Mouse (Mus musculus): Measurements from ENCODE around the gene Rhebl1. TPM values are rescaled to one million over a fixed set of nuclear protein-coding genes. Genes with fewer than 3 reads are reported as not detected.

The Rhebl1 gene
- polyA plus RNA-seq, 1 experiment, result 19.2 TPM

DNA sequence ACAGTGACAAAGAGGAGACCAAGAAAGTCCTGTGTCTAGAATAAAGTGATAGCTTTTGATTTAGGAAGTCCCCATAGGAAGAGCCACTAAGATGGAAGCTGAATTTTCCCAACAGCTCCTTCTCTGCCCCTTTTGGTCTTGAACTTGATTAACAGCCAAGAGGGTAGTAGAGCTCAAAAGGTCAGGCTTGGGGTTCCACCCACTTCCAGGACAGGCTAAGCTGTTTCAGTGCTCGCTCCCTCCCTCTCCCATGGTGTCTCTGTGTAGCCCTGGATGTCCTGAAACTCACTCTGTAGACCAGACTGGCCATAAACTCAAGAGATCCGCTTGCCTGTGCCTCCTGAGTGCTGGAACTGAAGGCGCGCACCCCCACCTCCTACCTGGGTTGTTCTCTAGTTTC, 21.7 kb upstream of the Rhebl1 start:
- no peak for DNase-seq (ENCODE audit: extremely low spot score in 1 of 2, low spot score in 1 of 2)

DNA sequence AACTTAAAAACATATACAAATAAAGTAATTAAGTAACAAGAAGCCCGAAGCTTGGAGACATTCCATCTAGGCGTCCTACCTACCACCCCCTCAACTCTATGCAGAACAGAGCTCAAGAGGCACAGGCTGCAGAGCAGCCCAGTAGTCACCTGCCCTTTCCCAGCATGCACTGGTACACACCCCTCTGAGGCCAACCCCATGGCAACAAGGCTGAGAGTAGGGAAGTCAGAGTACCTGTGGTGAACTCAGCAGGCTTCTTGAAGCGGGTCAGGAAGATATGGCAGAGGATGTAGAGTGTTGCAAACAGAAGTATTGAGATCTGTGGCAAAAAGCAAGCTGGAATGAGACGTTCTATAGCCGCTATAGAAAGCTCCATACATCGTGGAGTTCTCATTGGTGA, 20.6 kb upstream of the Rhebl1 start:
- DNase-seq (ENCODE audit: extremely low spot score in 1 of 2, low spot score in 1 of 2), result no peak

DNA sequence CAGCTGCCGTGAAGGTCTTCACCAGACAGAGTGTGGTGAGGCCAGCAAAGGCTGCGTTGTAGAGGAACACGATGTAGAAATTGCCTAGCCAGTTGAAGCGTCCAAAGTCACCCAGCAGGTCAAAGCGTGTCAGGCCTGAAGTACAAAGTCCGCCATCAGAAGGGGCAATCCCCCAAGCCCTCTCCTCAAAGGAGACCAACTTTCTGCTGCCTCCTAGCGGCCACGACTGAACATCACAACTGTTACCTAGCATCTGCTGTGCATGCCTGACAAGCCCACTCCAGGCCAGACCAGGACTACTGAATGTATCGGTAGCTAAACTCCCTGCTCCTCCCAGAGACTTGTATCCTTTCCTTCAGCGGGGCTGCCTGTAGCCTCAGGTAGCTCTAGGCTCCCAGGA, 10.4 kb upstream of the Rhebl1 start:
- DNase-seq (ENCODE audit: extremely low spot score in 1 of 2, low spot score in 1 of 2), result peak in 1 of 2 experiments; percentile 35

DNA sequence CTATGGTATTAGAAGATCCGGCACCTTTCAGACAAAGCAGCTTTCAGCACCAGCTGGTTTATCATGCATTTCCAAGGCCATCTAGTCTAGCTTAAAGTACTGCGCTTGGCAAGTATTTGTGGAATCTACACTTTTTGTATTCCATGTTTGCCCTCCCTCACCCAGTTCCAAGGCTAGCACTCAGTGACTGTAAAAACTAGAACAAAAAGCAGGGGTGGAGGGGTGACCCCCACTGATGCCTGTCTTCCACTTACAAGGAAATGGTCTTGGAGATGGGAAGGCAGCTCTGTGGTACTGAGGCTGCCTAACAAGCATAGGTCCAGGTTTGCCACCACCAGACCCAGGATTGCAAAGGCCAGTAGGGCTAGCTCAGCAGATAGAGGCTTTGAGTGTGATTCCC, 8.3 kb upstream of the Rhebl1 start:
- DNase-seq (ENCODE audit: extremely low spot score in 1 of 2, low spot score in 1 of 2), result no peak

DNA sequence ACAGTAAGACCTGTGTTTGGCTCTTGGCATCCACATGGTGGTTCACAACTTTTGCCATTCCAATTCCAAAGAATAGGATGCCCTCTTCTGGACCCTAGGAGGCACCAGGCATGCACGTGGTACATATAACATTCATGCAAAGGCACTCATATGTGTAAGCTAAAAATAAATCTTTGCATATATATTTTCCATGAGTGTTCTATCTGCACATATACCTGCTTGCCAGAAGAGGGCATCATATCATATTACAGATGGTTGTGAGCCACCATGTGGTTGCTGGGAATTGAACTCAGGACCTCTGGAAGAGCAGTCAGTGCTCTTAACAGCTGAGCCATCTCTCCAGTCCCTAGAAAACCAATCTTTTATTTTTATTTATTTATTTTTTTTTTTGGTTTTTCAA, 7.2 kb upstream of the Rhebl1 start:
- DNase-seq (ENCODE audit: extremely low spot score in 1 of 2, low spot score in 1 of 2), result no peak

DNA sequence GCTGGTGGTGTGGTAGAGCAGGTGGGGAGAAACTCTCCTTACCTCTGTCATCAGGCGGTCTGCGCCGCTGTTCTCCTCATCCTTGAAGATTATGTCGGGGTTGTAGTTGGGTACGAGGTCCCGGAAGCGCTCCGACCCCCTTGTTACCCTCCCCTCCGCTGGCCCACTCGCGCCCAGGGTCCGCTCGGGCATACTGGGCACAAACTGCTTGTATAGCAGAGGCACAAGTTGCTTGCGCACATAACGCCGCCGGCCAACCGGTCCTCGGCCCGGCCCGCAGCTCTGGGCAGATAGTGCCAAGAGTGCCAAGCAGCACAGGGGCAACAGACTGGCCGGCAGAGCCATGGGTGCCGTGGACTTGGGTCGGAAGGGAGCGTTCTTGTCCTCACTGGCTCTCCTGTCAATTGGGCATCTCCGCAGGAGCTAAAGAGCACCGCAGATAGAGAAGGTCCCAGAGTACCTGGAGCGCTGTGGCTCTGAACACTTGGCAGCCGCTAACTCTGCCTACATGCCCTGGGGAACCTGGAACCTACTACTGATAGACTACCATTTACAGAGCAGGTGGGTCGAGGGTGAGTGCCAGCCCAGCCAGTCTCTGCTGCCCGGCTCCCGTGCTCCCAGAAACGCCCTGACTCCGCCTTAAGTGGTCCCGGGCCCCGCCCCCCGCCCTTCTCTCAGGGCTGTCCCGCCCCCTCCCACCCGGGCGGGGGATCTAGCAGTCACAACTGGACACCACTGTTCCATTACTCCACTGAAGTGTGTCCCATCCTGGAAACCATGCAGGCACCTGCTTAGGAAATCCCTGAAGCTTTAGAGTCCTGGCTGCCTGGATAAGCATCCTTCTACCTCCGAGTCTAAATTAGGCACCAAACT, 3.8 kb upstream of the Rhebl1 start, which contains the start of gene Dhh:
TSS of gene Dhh (minus strand) at position 613 of the 873 bp plus-strand sequence.
- no peak for DNase-seq (ENCODE audit: extremely low spot score in 1 of 2, low spot score in 1 of 2)

DNA sequence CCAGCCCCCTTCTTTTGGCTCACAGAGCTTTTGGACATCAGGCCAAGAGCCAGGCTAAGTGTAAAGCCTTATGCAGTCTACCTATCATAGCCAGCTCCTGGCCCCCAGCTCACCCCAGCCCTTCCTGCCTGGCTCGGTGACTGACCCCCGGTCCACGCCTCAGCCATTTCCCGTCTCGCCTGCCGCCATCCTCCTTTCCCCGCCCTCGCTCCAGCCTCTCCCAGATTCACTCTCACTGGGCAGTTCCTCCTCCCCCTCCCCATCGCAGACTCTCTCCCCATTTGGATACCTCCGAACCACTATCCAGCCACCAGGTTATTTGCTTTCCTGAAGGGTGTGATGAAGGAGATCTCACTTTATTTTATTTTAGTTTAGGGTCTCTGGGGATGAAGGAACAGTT, 3.2 kb upstream of the Rhebl1 start:
- DNase-seq (ENCODE audit: extremely low spot score in 1 of 2, low spot score in 1 of 2), result no peak

DNA sequence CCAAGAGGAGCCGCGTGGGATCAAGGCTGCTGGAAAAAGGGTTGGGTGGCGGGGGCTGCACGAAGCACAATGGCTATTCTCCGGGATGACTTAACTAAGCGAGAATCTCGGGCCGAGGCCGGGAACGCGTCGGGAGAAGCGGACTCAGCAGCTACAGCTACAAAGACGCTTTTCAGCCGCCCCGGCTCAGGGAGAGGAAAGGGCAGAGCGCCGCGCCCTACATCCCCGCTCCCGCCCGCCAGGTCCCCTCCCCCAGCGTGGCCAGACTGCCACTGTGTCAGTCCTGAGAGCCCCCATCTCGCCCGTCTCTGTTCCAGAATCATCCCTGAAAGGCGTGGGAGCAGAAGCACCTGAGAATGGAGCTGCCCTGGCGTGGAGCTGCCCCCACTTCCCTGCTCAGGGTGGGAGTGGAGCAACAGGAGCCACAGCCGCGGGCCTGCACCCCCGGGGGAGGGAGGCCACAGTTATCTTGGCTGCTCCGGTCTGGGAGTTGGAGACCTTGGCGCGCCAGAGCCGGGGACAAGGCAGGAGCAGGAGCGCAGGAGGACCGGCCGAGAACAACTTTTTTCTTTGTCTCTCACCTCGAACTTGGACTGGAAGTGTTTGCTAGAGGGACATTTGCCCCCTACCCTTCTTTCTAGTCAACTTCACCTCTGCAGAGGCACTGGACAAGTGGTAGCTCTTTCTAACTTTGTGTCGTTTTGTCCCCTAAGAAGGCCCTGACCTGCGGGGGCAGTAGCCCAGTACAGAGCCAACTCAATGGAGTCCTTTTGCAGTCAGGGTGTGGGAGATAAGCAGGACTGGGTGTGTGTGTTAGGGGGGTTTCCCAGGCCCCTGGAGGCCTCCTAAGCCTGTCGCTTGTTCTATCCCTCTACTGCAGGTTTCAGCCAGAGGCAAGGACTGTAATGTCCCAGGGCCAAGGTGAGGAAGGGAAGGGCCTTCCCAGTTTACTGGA, 1.6 kb upstream of the Rhebl1 start:
- DNase-seq (ENCODE audit: extremely low spot score in 1 of 2, low spot score in 1 of 2), result no peak

DNA sequence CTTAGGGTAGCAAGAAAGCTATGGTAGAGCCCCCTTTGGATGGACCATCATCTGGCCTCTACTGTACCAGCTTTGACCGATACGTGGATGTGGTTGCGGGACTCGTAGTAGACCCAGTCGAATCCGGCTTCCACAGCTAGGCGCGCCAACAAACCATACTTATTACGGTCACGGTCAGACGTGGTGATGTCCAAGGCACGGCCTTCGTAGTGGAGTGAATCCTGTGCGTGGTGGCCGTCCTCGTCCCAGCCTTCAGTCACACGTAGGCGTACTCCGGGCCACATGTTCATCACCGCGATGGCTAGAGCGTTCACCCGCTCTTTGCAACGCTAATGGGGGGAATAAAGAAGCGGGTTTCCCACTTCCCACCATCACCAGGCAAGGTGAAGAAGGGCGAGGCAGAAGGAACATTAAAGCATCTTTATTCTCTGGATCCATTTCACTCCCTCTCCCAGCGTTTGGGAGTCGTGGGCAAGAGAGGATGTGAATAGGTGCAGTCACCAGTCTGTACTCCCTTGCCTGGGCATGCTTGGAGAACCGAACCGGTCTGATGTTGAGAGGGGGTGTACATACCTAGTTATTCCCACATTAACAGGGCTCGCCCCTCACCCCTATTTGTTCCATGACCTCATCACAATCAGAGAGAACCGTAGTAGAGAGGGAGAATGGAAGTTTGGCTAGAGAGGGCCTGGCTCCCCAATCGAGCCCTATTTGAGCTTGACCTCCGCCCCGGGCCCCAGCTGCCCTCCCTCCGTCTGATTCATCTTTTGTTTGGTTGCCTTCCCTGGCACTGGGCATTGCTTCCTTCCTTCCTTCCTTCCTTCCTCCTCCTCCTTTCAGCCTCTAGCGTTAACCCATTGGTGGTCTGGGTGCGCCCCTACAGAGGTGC, 650 bp upstream of the Rhebl1 start:
- DNase-seq (ENCODE audit: extremely low spot score in 1 of 2, low spot score in 1 of 2), result no peak

DNA sequence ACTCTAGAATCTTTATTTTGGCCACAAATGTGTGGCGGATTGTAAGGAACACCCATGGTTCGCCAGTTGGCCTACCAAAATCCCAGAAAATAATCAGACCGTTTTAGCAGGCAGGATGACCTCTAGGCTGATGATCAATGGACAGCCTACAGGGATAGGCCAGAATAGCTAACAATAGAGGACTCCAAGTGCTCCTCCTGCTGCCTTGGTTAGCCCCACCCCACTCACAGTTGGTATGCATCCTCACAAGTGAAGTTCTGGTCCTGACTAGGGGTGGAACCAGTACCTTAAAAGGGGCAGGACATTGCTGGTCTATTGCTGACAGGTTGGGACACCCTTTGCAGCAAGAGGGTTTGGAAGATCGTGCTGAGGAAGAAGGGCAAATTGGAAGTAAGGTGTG, 1.3 kb downstream of the Rhebl1 start:
- no peak for DNase-seq (ENCODE audit: extremely low spot score in 1 of 2, low spot score in 1 of 2)

DNA sequence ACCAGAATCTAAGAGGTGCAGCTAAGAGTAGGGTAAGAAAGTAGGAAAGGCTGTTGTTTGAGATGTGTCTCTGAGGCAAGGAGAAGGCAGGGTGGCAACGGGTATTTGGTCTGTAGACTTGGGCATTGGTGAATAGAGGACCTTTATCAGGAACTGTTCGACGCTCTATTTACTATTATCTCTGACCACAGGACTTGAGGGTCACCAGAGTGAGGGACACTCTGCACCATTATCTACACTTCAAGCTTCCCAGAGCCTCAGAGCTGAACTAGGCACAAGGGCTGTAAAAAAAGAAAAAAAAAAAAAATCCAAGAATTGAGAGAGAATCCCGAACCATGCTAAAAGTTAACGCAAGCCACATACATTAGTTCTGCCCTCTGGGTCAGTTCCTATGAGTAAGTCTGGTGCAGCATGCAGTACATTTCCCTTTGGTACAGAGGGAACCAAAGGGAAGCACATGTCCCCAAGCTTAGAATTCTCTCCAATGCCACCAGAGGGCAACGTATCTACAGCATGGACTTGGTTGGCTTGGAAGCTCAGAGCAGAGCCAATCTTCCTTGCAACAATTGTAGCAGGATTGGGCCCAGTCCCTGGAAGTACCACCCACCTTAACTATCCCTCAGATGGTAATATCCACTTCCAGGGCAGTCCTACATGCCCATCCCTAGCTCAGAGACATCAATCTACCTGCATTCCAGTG, 2.3 kb downstream of the Rhebl1 start:
- peak; percentile 64 to 82 for DNase-seq (ENCODE audit: extremely low spot score in 1 of 2, low spot score in 1 of 2)

DNA sequence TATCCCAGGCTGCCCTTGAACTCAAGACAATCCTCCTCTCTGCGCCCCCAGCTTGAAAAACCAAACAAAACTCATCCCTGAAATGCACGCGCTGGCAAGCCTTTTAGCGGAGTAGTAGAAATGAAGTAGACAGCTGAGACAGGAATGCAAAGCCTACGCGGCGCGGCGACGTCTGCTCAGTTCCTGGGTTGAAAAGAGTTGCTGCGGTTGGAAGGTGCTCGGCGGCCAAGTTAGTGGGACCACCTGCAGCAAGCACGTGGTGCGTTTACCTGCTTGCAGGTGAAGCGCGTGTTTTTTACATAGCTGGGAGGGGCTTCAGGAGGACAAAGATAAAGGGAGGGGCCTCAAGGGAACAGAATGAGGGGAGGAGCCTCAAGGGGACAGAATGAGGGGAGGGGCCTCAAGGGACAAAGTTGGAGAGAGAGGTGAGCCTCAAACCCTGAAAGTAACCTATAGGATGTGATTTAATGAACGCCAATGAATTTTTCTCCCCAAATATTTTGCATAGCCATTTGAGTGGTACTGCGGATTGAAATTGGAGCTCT, 3.1 kb downstream of the Rhebl1 start:
- DNase-seq (ENCODE audit: extremely low spot score in 1 of 2, low spot score in 1 of 2), result no peak

DNA sequence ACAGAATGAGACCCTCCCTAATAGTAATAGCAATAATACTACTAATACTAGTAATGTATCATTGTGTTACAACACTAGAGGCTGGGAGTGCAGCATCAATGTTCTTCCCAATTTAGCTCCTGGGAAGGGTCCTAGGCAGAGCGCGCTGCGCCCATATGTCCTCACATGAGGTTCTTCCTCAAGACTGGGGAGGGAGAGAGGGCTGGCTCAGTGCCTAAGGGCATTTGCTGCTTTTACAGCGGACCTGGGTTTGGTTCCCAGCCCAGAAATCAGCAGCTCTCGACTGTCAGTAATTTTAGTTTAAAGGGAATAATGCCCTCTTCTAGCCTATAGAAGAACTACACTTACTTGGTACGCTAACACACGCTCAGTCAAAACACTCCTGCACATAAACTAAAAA, 6.8 kb downstream of the Rhebl1 start:
- DNase-seq (ENCODE audit: extremely low spot score in 1 of 2, low spot score in 1 of 2), result no peak

DNA sequence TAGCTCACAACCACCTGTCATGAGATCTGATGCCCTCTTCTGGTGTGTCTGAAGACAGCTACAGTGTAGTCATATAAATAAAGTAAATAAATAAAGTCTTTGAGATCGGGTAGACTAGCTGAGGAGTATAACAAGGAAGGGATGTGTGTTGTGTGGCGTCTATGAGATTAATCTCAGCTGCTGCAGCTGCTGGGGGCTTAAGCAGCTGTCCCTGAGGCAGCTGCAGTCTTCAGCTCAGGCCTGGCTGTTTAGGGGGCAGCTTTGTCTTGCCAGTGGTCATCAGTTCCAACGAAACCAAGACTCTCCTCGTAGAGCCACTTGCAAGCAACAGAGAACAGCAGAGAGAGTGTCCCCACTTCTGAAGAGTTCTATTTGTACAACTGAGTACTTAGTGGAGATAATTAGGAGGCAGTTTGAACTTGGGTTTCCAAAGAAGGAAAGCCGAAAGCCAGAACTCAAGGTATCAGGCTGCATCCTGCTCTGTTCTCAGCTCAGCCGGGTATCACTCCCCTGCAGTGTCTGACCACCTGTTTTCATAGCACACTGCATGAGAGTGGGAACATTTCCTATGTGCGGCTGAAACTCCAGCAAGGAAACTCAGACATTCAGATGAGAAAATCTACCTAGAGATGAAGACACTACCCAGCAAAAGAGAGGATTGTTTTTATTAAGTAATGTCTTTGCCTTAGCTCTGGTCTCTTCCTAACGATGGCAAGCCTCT, 7.5 kb downstream of the Rhebl1 start:
- DNase-seq (ENCODE audit: extremely low spot score in 1 of 2, low spot score in 1 of 2), result no peak

DNA sequence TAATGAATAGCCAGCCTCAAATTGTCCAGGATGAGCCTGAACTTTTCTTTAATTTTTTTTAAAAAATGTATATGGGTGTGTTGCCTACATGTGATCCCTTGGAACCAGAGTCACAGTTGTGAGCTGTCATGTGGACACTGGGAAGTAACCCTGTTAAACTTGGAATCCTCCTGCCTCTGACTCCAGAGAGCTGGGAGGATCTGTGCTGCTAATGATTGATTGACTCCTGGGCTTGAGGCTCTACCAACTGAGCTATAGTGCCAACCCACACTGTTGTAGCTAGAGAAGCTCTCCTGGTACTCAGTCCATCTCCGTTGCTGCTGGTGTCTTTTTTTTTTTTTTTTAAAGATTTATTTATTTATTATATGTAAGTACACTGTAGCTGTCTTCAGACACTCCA, 10.2 kb downstream of the Rhebl1 start:
- no peak for DNase-seq (ENCODE audit: extremely low spot score in 1 of 2, low spot score in 1 of 2)

DNA sequence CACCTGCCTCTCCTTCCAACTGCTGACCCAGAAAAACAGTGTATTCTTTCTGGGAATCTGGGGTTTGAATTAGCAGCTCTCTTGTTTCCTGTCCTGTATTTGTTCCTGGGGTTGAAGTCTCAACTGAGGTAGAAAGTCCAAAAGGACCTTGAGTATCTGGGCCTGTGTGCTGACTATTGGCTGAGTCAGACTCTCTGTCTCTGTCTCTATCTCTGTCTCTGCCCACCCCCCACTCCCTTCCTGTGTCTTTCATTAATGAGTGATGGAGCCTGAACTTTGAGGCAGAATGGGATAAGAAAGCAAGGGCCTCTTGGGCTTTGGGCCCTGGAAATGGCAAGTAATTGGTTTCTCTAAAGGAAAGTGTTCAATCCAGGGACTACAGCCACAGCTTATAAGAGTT, 10.7 kb downstream of the Rhebl1 start:
- DNase-seq (ENCODE audit: extremely low spot score in 1 of 2, low spot score in 1 of 2), result no peak

DNA sequence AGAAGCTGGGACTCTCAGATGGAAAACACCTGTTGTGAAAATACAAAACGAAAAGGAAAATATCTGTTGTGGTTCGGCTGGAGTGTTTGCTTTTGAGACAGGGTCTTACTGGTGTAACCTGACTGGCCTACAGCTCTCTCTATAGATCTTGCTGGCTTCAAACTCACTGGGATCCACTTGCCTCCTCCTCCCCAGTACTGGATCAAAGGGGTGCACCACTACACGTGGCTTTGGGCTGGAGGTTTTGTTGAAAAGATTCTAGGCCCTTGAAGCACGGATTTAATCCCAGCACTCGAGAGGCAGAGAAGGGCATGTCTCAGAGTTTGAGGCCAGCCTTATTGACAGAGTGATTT, 12.7 kb downstream of the Rhebl1 start:
- no peak for DNase-seq (ENCODE audit: extremely low spot score in 1 of 2, low spot score in 1 of 2)

DNA sequence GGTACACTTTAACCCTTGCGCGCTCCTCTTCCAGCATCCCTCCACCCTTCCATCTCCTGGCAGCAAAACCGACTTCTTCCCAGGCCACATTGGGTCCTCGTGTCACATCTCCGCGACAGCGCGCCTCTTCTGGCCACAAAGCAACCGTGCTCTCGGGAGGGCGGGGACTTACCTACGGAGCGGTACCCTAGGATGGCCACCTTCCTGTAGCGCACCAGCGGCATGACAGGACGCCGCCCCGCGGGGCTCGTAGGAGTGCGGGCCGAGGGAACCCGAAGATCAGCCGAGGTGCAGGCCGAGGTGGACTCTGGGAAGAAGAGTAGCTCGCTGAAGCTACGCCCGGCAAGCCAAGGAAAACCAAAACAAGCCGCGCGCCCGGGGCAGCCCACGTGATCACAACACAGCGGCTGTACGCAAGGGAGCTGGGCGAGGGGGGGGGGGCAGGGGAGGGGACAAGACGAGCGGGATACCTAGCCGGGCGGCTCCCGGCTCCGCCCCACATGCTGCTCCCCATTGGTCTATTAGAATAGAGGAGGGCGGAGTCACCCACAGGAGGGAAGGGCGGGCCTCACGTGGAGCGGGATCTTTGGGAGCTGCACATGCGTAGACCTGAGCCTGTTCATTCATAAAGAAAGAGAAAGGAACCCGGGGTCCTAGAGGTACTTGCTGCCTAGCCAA, 13.2 kb downstream of the Rhebl1 start:
- peak; percentile 89 to 93 for DNase-seq (ENCODE audit: extremely low spot score in 1 of 2, low spot score in 1 of 2)

Data from frontal cortex, adult 2 months (tissue).